Mouse (Mus musculus) hematopoietic stem cell, adult 5-6 weeks (primary cell): ENCODE data around the gene Lrrc8b. TPM values are rescaled to one million over a fixed set of nuclear protein-coding genes. Genes with fewer than 3 reads are reported as not detected.

Source experiments
- ATAC-seq, 2 experiments: fragments of 125-278 bp in 1 of 2; replicated peaks in 1 of 2; 2 replicates each; pipeline ENCODE4 v1.8.0; 2016 to 2017; ENCODE audit warnings: inconsistent platforms in 2 of 2, mild to moderate bottlenecking in 2 of 2, moderate number of reproducible peaks in 2 of 2, low read depth in 1 of 2, moderate TSS enrichment in 1 of 2; ENCODE audit not compliant: low FRiP score in 2 of 2, poor library complexity in 2 of 2, severe bottlenecking in 2 of 2, insufficient read depth in 1 of 2, low TSS enrichment in 1 of 2
- total RNA-seq: library from RNA; stranded (forward); fragments of 172-1452, 232-1000 nt; gene quantifications from 2 replicates; pipeline ENCODE4 v1.2.3, GENCODE M21; 2017

Lrrc8b gene
- total RNA-seq, 1 experiment from 2014 or later = 10.4 TPM

GRCm38 (mm10) chr5:105496133-105496532 lies 80.6 kb downstream of the Lrrc8b start:
- ATAC-seq = no peak

- no peak for ATAC-seq
Measured at GRCm38 (mm10) chr5:105496586-105496985, 81.0 kb downstream of the Lrrc8b start.

- ATAC-seq = no peak
Measured at GRCm38 (mm10) chr5:105498429-105499000, 82.9 kb downstream of the Lrrc8b start.

GRCm38 (mm10) chr5:105499396-105499795 lies 83.8 kb downstream of the Lrrc8b start:
- ATAC-seq = no peak

- peak; percentile 38 to 54; a peak in 3 of 4 replicates for ATAC-seq
Measured at GRCm38 (mm10) chr5:105500132-105501121, 84.9 kb downstream of the Lrrc8b start.

DNA sequence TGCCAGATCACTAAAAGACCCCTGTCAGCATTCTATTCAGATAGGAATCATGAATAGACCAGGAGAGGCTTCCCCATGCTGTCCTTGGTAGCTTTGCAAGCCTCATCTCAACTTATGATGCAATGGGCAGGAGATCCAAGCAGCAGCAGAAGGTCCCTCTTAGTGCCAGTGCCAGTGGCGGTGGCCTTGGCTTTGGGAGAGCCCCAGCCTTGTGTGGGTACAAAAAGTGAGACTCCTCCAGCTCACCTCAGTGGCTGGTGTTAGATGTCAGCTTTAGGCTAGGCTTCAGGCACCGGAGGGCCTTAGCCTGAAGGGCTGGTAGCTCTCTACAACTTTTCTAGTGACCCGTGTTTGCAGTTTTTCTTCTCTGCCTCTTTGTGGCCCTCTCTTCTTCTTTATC lies 85.6 kb downstream of the Lrrc8b start:
- no peak for ATAC-seq

- no peak for ATAC-seq
Measured at GRCm38 (mm10) chr5:105508813-105509212, 93.2 kb downstream of the Lrrc8b start.

- no peak for ATAC-seq
Measured at GRCm38 (mm10) chr5:105512297-105512696, 96.7 kb downstream of the Lrrc8b start.

- 0 out of 4 replicates have a peak, but pooled peaks of 1 of the 2 experiments have one; percentile 18 for ATAC-seq
Measured at GRCm38 (mm10) chr5:105515532-105515931, 100.0 kb downstream of the Lrrc8b start.

GRCm38 (mm10) chr5:105516290-105516689 lies 100.7 kb downstream of the Lrrc8b start:
- no peak for ATAC-seq

GRCm38 (mm10) chr5:105517992-105518625 lies 102.5 kb downstream of the Lrrc8b start:
- no peak for ATAC-seq

DNA sequence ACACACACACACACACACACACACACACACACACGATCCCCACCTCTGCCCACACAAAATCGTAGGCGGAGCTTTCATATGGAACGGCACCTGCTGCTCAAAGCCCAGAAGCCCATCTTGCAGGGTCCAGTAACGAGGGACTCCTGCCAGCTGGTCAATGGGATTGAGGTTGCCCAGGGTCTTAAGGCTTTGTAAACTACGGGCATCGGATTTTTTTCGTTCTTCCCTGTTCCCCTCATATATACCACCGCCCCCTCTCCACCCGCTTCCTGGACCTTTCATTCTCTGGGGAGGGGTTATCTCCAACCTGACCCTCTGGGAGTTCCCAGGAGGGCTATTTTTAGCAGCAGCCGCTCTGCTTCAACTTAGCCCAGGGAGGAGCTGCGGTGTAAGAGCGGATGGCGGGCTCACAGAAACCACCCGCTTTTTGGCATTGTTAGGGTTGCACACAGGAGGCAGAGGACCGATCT lies 103.1 kb downstream of the Lrrc8b start:
- peak; percentile 8 to 27 for ATAC-seq

DNA sequence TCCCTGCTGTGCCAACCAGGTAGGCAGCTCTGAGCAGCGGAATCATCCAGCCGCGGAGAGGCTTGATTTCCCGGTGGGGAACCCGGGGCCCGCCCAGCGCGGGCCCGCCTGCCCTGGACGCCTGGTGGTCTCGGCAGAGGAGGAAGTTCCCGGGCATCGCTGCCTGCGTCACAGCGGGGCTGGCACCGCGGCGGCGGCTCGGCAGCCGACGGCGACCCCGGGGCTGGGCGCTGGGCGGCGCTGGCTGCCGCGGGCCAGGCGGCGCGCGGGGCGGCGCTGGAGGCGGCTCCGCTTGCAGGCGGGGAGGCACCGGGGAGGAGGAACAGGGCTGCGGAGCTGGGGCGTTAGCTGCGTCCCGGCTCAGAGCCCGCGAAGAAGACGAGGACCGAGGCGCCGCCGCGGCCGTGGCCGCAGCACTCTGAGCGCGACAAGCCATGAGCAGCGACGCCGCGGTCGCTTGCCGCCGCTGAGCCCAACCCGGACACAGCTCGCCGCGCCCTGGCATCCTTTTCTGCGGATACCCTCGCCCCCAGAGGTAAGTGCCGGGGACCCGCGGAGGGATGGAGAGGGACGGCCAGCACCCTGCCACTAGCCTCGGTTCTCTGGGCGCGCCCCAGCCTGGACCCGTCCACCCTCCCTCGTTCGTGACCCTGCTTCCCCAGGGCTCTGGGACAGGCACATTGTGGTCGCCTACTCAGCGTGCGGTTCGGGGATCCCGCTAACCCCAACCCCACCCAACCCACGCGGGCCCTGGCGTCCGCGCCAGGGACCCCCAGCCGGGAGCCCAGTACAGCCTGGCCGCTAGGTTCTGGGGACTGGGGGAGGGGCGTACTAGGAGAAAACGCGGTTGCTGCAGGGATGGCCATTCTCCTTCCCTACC lies 103.8 kb downstream of the Lrrc8b start, which contains the start of gene Lrrc8c:
TSS of gene Lrrc8c (plus strand) at position 293 of the 880 bp plus-strand sequence.
- ATAC-seq = peak; percentile 65 to 80

- no peak for ATAC-seq
Measured at GRCm38 (mm10) chr5:105519976-105520300, 104.4 kb downstream of the Lrrc8b start.

DNA sequence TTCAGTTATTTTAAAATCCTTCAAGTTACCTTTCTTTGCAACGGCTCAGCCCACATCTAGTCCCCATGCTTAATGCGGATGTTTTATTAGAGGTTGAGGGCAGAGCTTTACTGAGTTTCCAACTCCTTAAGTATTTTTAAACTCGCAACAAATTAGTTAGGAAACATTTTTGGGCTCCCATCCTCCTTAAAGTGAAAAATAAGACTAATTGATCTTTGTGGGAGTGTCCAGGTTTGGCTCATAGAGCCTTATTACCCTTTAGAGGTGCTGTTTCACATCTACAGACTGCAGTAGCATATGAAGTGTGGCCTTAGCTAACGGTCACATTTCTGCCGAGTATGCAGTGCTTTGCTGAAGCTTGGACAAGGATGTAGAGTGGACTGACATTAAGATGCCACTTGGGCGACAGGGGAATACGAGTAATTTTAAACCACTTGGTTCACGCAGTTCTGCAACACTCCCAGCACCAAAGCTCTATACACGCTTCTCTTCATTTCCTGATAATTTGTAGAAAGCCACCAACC lies 104.9 kb downstream of the Lrrc8b start:
- ATAC-seq = no peak

DNA sequence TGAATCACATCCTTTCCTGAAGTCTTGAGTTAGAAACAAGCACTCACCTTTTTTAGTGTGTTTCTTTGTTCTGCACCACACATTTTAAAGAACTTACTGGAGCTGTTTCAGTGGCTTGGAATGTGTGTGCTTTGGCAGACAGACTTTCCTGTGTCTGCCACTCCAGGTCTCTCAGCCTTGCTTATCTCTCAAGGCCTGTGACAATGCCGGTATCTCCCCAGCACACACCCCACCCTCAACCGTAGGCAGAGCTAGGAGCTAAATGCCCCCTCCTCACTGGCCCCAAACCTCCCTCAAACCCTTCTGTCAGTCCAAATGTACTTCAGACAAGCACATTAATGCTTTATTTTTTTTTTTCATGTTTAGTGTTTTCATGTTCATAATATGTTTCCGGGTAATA lies 107.9 kb downstream of the Lrrc8b start:
- ATAC-seq = no peak

GRCm38 (mm10) chr5:105525004-105525403 lies 109.4 kb downstream of the Lrrc8b start:
- no peak for ATAC-seq
